Mouse (Mus musculus): ENCODE data around the gene Sec22b. TPM values are rescaled to one million over a fixed set of nuclear protein-coding genes. Genes with fewer than 3 reads are reported as not detected.

Gene Sec22b
- polyA plus RNA-seq (2012; rRNA removed): 23.8 and 28.3 TPM in 2 replicates

DNA sequence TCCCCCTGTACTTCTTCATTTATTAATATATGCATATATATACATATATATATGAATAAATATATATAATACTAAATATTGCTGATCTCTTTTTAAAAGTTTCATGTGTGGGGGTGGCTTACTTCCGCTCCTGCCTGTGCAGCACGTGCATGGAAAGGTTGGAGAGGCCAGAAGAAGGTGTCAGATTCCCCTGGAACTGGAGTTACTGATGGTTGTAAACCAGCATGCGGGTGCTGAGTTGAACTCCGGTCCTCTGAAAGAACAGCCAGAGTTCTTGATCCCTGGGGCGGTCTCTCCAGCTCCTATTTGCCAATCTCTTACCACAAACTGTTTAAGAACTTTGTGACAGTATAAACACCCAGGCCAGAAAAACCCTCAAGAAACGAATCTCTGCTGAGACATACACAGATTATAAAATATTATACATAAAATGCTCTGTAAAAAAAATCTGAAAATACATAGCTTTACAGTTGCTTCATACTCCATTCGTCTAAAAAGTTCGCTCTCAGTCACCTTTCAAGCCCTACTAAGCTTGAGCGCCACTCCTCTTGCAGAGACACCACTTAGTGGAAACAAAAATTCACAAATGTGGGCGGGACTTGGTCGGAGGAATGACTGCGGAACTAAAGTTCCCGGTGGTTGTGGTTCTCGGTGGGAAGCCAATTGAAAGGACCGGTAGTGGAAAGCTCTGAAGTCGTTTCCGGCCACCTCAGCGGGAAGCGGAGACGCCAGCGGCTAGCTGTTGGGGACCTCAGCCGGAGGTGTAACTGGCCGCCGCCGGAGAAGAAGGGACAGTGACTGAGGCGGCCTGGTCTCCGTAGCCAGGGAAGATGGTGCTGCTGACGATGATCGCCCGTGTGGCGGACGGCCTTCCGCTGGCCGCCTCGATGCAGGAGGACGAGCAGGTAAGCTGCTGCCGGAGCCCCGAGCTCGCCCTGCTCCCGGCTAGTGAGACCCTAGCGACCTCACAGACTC, at the start of gene Sec22b:
Gene Sec22b, plus strand, starts transcription at position 675 of the 975 bp plus-strand sequence.

GRCm38 (mm10) chr3:97888168-97888901, 12.7 kb upstream of the Sec22b start, which contains the start of gene Pde4dip:
Gene Pde4dip, minus strand, starts transcription at chr3:97888707.

Other genes with a start within 250 kb of the Sec22b start
- 2.3 and 2.5 TPM in 2 replicates for gene Prkab2, start 243.0 kb upstream of the Sec22b start, polyA plus RNA-seq (2012; rRNA removed)
- not detected in 2 replicates for gene Gm17651, start 226.5 kb upstream of the Sec22b start, polyA plus RNA-seq (2012; rRNA removed)
- 3.9 and 4.1 TPM in 2 replicates for gene Pde4dip, start 12.5 kb upstream of the Sec22b start, polyA plus RNA-seq (2012; rRNA removed)
- 2.8 and 3.1 TPM in 2 replicates for gene Notch2, start 112.3 kb downstream of the Sec22b start, polyA plus RNA-seq (2012; rRNA removed)